Mouse (Mus musculus) cerebellum, postnatal 25 days (tissue): ENCODE measurements around the gene Lhfpl2.

Experiments
- DNase-seq, 2 experiments: peaks; one replicate each; pipeline ENCODE4 v3.0.0; 2021; ENCODE audit warnings: mixed read lengths in 2 of 2

Gene Lhfpl2

GRCm38 (mm10) chr13:94175379-94176050, 117.9 kb downstream of the Lhfpl2 start:
- DNase-seq = peak; percentile 49 to 56

GRCm38 (mm10) chr13:94177148-94177547, 119.6 kb downstream of the Lhfpl2 start:
- peak; percentile 44 to 65 for DNase-seq

GRCm38 (mm10) chr13:94178401-94179040, 120.9 kb downstream of the Lhfpl2 start:
- DNase-seq = peak; percentile 85 to 88

GRCm38 (mm10) chr13:94180477-94181420, 123.2 kb downstream of the Lhfpl2 start:
- DNase-seq = no peak

- DNase-seq = no peak
Measured at GRCm38 (mm10) chr13:94182026-94182425, 124.4 kb downstream of the Lhfpl2 start.

- DNase-seq = no peak
Measured at GRCm38 (mm10) chr13:94183372-94184021, 125.9 kb downstream of the Lhfpl2 start.

- no peak for DNase-seq
Measured at GRCm38 (mm10) chr13:94184726-94185456, 127.3 kb downstream of the Lhfpl2 start.

- no peak for DNase-seq
Measured at GRCm38 (mm10) chr13:94185631-94186030, 128.0 kb downstream of the Lhfpl2 start.

- no peak for DNase-seq
Measured at GRCm38 (mm10) chr13:94188200-94189086, 130.8 kb downstream of the Lhfpl2 start.

- no peak for DNase-seq
Measured at GRCm38 (mm10) chr13:94190386-94190785, 132.8 kb downstream of the Lhfpl2 start.

- DNase-seq = no peak
Measured at GRCm38 (mm10) chr13:94193227-94193626, 135.6 kb downstream of the Lhfpl2 start.

GRCm38 (mm10) chr13:94198616-94199015, 141.0 kb downstream of the Lhfpl2 start:
- DNase-seq = no peak

- no peak for DNase-seq
Measured at GRCm38 (mm10) chr13:94199829-94200228, 142.2 kb downstream of the Lhfpl2 start.

- DNase-seq = peak; percentile 43 to 74
Measured at GRCm38 (mm10) chr13:94205234-94205633, 147.6 kb downstream of the Lhfpl2 start.

- no peak for DNase-seq
Measured at GRCm38 (mm10) chr13:94207973-94208372, 150.4 kb downstream of the Lhfpl2 start.

- DNase-seq = no peak
Measured at GRCm38 (mm10) chr13:94208892-94209291, 151.3 kb downstream of the Lhfpl2 start.

GRCm38 (mm10) chr13:94211236-94212119, 153.9 kb downstream of the Lhfpl2 start:
- DNase-seq = no peak

GRCm38 (mm10) chr13:94212179-94212578, 154.6 kb downstream of the Lhfpl2 start:
- DNase-seq = no peak

- DNase-seq = peak in 1 of 2 experiments; percentile 45
Measured at GRCm38 (mm10) chr13:94212716-94213115, 155.1 kb downstream of the Lhfpl2 start.

- DNase-seq = no peak
Measured at GRCm38 (mm10) chr13:94223609-94224008, 166.0 kb downstream of the Lhfpl2 start.
